Mouse (Mus musculus) kidney, embryonic 16.5 days (tissue): ENCODE data around the gene Med12l. TPM values are rescaled to one million over a fixed set of nuclear protein-coding genes. Genes with fewer than 3 reads are reported as not detected.

Experiments
- ATAC-seq: fragments of 200-750 bp; cut with Nextera tagmentation; 2 replicates; pipeline ENCODE4 v1.8.0; 2017; ENCODE audit warnings: moderate TSS enrichment; ENCODE audit not compliant: low FRiP score, low TSS enrichment
- H3K27ac ChIP-seq: fragments of 300-500 bp; sonication (generic); 2 replicates; pipeline ENCODE4 v1.5.1; 2014; ENCODE audit warnings: low read length
- H3K27me3 ChIP-seq: fragments of 300-500 bp; sonication (generic); 2 replicates; pipeline ENCODE4 v1.6.1; 2014; ENCODE audit warnings: low read length, control low read depth, mixed read lengths; ENCODE audit not compliant: insufficient read depth
- H3K36me3 ChIP-seq: fragments of 300-500 bp; sonication (generic); 2 replicates; pipeline ENCODE4 v1.6.1; 2014; ENCODE audit warnings: low read length, control low read depth, mixed read lengths; ENCODE audit not compliant: insufficient read depth
- H3K4me1 ChIP-seq: fragments of 300-500 bp; sonication (generic); 2 replicates; pipeline ENCODE4 v1.6.1; 2014; ENCODE audit warnings: low read length, control low read depth, mixed read lengths; ENCODE audit not compliant: insufficient read depth
- H3K4me2 ChIP-seq: fragments of 300-500 bp; sonication (generic); replicated peaks from 2 replicates; pipeline ENCODE4 v1.6.1; 2014; ENCODE audit warnings: low read depth, low read length
- H3K4me3 ChIP-seq: fragments of 300-500 bp; sonication (generic); 2 replicates; pipeline ENCODE4 v1.5.1; 2014; ENCODE audit warnings: mild to moderate bottlenecking, low read length
- H3K9ac ChIP-seq: fragments of 300-500 bp; sonication (generic); replicated peaks from 2 replicates; pipeline ENCODE4 v1.6.1; 2014; ENCODE audit warnings: low read length
- H3K9me3 ChIP-seq: fragments of 300-500 bp; sonication (generic); 2 replicates; pipeline ENCODE4 v1.6.1; 2016; ENCODE audit warnings: low read length, control low read depth
- WGBS: fragments of 180-500 bp; shearing (Covaris S2); extraction: QIAGEN DNeasy Blood & Tissue Kit; methylation state at CpG from one replicate; pipeline ENCODE4 v1.1.7; 2014; 5-methylcytosine and 5-hydroxymethylcytosine counted together
- polyA plus RNA-seq: library from polyadenylated mRNA; unstranded; fragments of >200 nt; fragmentation: Nextera tagmentation; extraction: Ambion mirVana; gene quantifications from 2 replicates; pipeline ENCODE4 v1.2.1, GENCODE M21; 2015

Gene Med12l
- polyA plus RNA-seq, result 2.1 and 2.3 TPM in 2 replicates

DNA sequence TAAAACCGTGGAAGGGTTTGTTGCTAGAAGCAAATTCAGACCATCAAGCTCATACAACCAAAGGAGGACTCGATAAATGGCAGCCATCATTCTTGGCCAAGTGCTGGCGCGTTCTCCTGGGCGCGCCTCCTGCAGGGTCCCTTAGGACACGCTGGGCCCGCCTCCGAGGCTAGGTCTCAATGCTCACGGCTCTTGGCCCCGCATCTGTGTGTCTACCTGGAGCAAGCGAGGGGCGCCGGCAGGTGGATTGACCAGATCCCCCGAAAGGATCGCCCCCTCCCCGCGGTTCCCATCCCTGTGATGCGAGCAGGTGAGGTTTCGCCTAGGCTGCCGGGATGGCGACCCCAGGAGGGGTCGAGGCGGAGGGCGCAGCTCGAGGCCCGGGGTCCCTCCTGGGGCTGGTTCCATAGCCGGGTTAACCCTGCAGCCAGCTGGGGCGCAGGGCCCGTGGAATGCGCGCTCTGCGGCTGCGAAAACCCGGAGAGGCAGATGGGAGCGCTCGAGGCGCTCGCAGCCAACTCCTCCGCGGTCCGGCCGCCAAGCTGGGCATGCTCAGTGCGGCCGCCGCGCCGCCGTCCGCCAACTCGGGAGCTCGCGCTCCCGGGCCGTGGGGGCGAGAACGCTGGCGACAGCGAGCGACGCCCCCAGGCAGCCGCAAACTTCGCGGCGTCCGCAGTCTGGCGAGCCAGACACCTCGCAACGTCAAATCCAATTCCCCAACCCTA lies at the start of gene Med12l:
TSS of gene Med12l (plus strand) at position 555 of the 725 bp plus-strand sequence.
- peak within 1 kb of the TSS; percentile 78 for H3K9ac ChIP-seq
- no peaks in the 10 kb centered on the region for H3K36me3 ChIP-seq
- under 1% methylated on average over 69 of the region's 69 CpGs for WGBS
- no peaks in the 10 kb centered on the region for H3K9me3 ChIP-seq
- peaks cover 10% of the 10 kb centered on the region for H3K4me1 ChIP-seq
- peaks cover 10% of the 10 kb centered on the region for H3K27me3 ChIP-seq
- peak within 1 kb of the TSS; percentile 96 for H3K27ac ChIP-seq
- peak; percentile 72 for ATAC-seq
- peak within 1 kb of the TSS; percentile 77 for H3K4me3 ChIP-seq
- H3K4me2 ChIP-seq, result peak within 1 kb of the TSS; percentile 88

DNA sequence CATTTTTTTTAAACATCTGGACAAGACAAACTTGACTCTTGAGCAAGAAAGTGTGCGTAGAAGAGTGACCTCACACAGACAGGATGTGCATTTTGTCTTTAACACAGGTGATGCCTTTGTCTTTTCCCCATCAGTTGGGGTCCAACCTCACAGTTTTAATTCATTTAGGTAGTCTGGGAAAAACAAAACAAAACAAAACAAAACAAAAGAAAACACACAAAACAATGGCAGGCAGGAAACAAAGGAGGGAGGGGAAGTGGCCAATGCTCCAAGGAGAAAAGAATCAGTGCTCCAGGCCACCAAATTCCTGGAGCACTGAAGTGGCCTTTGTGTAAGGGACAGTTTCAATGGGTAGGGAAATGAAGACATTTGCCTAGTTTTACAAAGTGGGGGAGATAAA lies 44.5 kb upstream of the Med12l start:
- Histone ChIP-seq H3K27ac (no peak overlapping the region), H3K9ac (no peak overlapping the region), H3K27me3 (no peaks in the 10 kb centered on the region), H3K4me2 (no peak overlapping the region), H3K4me1 (no peaks in the 10 kb centered on the region), H3K36me3 (no peaks in the 10 kb centered on the region), H3K9me3 (no peaks in the 10 kb centered on the region), H3K4me3 (no peak overlapping the region)
- WGBS, result 59% methylated on average over 1 of the region's 1 CpGs
- no peak for ATAC-seq

DNA sequence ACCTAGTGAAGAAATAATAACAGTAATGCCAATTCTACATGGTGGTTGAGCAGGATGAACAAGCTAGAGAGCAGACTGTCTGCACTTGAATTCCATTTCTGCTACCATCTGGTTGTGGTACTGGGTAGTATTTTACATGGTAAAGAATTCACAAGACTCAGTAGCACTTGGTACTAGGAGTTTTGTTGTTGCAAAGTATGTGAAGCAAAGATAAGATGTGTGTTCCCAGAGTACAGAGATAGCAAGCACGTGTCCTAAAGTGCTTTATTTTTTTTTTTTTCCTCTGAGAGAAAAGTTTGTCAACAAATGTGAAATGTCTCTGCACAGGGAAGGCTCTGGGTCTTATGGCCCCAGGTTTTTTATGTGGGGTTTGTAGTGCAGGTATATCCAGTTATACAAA lies 28.2 kb upstream of the Med12l start:
- 68% methylated on average over 1 of the region's 1 CpGs for WGBS
- Histone ChIP-seq H3K9me3 (no peaks in the 10 kb centered on the region), H3K4me2 (no peak overlapping the region), H3K27ac (no peak overlapping the region), H3K9ac (no peak overlapping the region), H3K4me3 (no peak overlapping the region), H3K36me3 (no peaks in the 10 kb centered on the region), H3K4me1 (no peaks in the 10 kb centered on the region), H3K27me3 (no peaks in the 10 kb centered on the region)
- no peak for ATAC-seq

- 92% methylated on average over 7 of the region's 7 CpGs for WGBS
- H3K36me3 ChIP-seq, result no peaks in the 10 kb centered on the region
- no peak overlapping the region for H3K27ac ChIP-seq
- no peaks in the 10 kb centered on the region for H3K27me3 ChIP-seq
- H3K9me3 ChIP-seq, result no peaks in the 10 kb centered on the region
- ATAC-seq, result no peak
- no peak overlapping the region for H3K4me2 ChIP-seq
- H3K4me3 ChIP-seq, result no peak overlapping the region
- no peak overlapping the region for H3K9ac ChIP-seq
- no peaks in the 10 kb centered on the region for H3K4me1 ChIP-seq
These were observed 27.6 kb upstream of the Med12l start for GRCm38 (mm10) chr3:58977906-58978622.

DNA sequence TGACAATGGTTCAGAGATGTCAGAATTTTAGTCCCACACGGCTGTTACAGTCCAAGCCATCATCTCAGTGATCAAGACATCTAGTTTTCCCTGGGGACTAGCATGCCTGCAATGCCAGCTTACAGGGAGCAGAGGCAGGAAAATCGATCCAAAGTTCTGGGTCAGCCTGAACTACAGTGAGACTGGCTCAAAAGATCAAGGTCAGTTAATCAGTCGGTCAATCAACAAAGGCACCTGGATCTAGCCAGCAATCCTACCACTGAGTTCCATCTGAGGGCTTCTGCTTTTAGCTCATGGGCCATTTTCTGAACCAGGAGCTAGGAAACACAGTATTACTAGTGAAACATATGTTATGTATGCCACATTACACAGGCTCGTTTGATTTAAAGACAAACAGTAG lies 25.0 kb upstream of the Med12l start:
- ATAC-seq, result no peak

GRCm38 (mm10) chr3:58982896-58983837 lies 22.5 kb upstream of the Med12l start:
- Histone ChIP-seq H3K9me3 (no peaks in the 10 kb centered on the region), H3K27me3 (peaks cover 6% of the 10 kb centered on the region; the same call in 1 of the 2 replicates), H3K9ac (no peak overlapping the region), H3K4me3 (no peak overlapping the region), H3K36me3 (no peaks in the 10 kb centered on the region), H3K27ac (no peak overlapping the region), H3K4me1 (no peaks in the 10 kb centered on the region), H3K4me2 (0 out of 2 replicates have a peak overlapping the region, but pooled peaks have one; percentile 3)
- WGBS, result 33% methylated on average over 15 of the region's 15 CpGs
- no peak for ATAC-seq

More for the DNA sequence above, 25.0 kb upstream of the Med12l start:
- H3K9me3 ChIP-seq, result no peaks in the 10 kb centered on the region
- no peak overlapping the region for H3K27ac ChIP-seq
- no peak overlapping the region for H3K4me3 ChIP-seq
- no peak overlapping the region for H3K9ac ChIP-seq
- no peaks in the 10 kb centered on the region for H3K4me1 ChIP-seq
- no peaks in the 10 kb centered on the region for H3K36me3 ChIP-seq
- WGBS, result 68% methylated on average over 4 of the region's 4 CpGs
- H3K4me2 ChIP-seq, result no peak overlapping the region
- no peaks in the 10 kb centered on the region for H3K27me3 ChIP-seq

- H3K4me2 ChIP-seq, result no peak overlapping the region
- peaks cover 6% of the 10 kb centered on the region; the same call in 1 of the 2 replicates for H3K27me3 ChIP-seq
- H3K27ac ChIP-seq, result no peak overlapping the region
- 77% methylated on average over 15 of the region's 15 CpGs for WGBS
- ATAC-seq, result no peak
- H3K36me3 ChIP-seq, result no peaks in the 10 kb centered on the region
- no peak overlapping the region for H3K9ac ChIP-seq
- no peaks in the 10 kb centered on the region for H3K4me1 ChIP-seq
- H3K4me3 ChIP-seq, result no peak overlapping the region
- no peaks in the 10 kb centered on the region for H3K9me3 ChIP-seq
These were observed 21.6 kb upstream of the Med12l start for GRCm38 (mm10) chr3:58983838-58984598.

DNA sequence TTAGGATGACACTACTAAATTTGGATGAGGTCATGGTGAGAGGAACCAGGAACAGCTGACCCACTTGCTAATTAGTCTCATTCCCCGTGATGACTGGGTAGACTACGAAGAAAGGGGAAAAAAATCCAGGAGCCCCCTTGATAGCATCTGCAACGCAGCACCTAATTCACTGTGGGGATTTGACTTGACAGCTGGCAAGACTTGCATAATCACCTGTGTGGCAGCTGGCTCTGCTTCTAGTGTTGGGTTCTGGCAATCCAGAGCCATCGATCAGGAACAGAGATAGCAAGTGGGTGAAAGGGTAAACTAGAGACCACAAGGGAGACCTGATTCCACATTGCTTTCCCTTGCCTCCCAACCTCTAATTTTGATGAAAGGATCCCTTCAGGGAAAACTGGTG lies 19.8 kb upstream of the Med12l start:
- H3K9me3 ChIP-seq, result no peaks in the 10 kb centered on the region
- no peak overlapping the region for H3K9ac ChIP-seq
- no peaks in the 10 kb centered on the region for H3K4me1 ChIP-seq
- H3K27me3 ChIP-seq, result peaks cover 6% of the 10 kb centered on the region; the same call in 1 of the 2 replicates
- ATAC-seq, result no peak
- no peak overlapping the region for H3K4me2 ChIP-seq
- no peak overlapping the region for H3K27ac ChIP-seq
- H3K4me3 ChIP-seq, result no peak overlapping the region
- H3K36me3 ChIP-seq, result no peaks in the 10 kb centered on the region
- 65% methylated on average over 4 of the region's 4 CpGs for WGBS

GRCm38 (mm10) chr3:58989374-58989773 lies 16.3 kb upstream of the Med12l start:
- WGBS, result 46% methylated on average over 3 of the region's 3 CpGs

More at GRCm38 (mm10) chr3:58989374-58989773, 16.3 kb upstream of the Med12l start:
- Histone ChIP-seq H3K27me3 (peaks cover 6% of the 10 kb centered on the region; the same call in 1 of the 2 replicates), H3K4me1 (no peaks in the 10 kb centered on the region), H3K4me2 (no peak overlapping the region), H3K9me3 (no peaks in the 10 kb centered on the region), H3K4me3 (no peak overlapping the region), H3K9ac (no peak overlapping the region), H3K36me3 (no peaks in the 10 kb centered on the region), H3K27ac (no peak overlapping the region)
- no peak for ATAC-seq
